Mouse (Mus musculus): ENCODE data around the gene Ciao2b.

DNA sequence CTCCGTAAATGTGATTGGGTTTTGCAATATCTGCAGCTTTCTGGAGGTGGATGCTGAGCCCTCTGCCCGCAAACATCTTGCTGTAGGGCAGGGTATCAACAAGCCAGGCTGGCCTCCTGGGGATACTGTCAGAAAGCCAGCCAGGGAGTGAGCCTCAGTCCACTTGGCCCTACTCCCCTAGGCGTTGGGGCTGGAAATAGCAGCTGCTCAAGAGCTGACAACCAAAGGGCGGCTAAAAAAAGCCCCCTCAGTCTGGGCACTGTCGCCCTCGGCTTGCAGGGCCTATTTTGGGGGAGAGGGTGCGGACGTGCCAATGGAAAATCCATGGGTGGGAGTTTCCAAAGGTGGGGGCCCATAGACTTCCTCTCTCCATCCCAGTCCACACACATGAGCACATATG, 32.5 kb downstream of the Ciao2b start:
- no peak for TF ChIP-seq CTCF (IDR thresholded peaks at IDR 0.05 in 2 of 3, conservative IDR thresholded peaks at IDR 0.05 in 1 of 3; ENCODE audit: control insufficient read depth in 1 of 3, insufficient read depth in 1 of 3, low read depth in 2 of 3, low read length in 3 of 3, poor library complexity in 1 of 3, severe bottlenecking in 1 of 3)
- no peak for TF ChIP-seq ZNF384 (IDR thresholded peaks at IDR 0.05; ENCODE audit: low read depth, low read length)
- TF ChIP-seq POLR2A (IDR thresholded peaks at IDR 0.05; ENCODE audit: control insufficient read depth in 1 of 2, insufficient read depth in 1 of 2, low read depth in 1 of 2, low read length in 2 of 2, poor library complexity in 1 of 2): no peak
- TF ChIP-seq EP300 (IDR thresholded peaks at IDR 0.05; ENCODE audit: low read depth in 1 of 2, low read length in 2 of 2): no peak

Measured in MEL (cell line).